Mouse (Mus musculus) forebrain, embryonic 15.5 days (tissue): ENCODE measurements around the gene Mrpl14. TPM values are rescaled to one million over a fixed set of nuclear protein-coding genes. Genes with fewer than 3 reads are reported as not detected.
A peak's percentile ranks its signal among the peaks of the same experiment; 100 is the strongest.

Experiments used
- ATAC-seq: fragments of 200-750 bp; cut with Nextera tagmentation; replicated peaks from 2 replicates; pipeline ENCODE4 v1.8.0; 2017; ENCODE audit warnings: mild to moderate bottlenecking, moderate TSS enrichment, moderate library complexity
- H3K27ac ChIP-seq: fragments of 300-500 bp; sonication (generic); replicated peaks from 2 replicates; pipeline ENCODE4 v1.5.1; 2015; ENCODE audit warnings: mild to moderate bottlenecking, inconsistent platforms
- H3K27me3 ChIP-seq: fragments of 300-500 bp; sonication (generic); 2 replicates; pipeline ENCODE4 v1.6.1; 2015; ENCODE audit warnings: inconsistent platforms
- H3K36me3 ChIP-seq: fragments of 300-500 bp; sonication (generic); 2 replicates; pipeline ENCODE4 v1.6.1; 2015; ENCODE audit warnings: mild to moderate bottlenecking, inconsistent platforms
- H3K4me1 ChIP-seq: fragments of 300-500 bp; sonication (generic); 2 replicates; pipeline ENCODE4 v1.6.1; 2015; ENCODE audit warnings: inconsistent platforms
- H3K4me2 ChIP-seq: fragments of 300-500 bp; sonication (generic); replicated peaks from 2 replicates; pipeline ENCODE4 v1.6.1; 2015; ENCODE audit warnings: mild to moderate bottlenecking, inconsistent platforms
- H3K4me3 ChIP-seq: fragments of 300-500 bp; sonication (generic); 2 replicates; pipeline ENCODE4 v1.5.1; 2015; ENCODE audit warnings: mild to moderate bottlenecking, inconsistent platforms
- H3K9ac ChIP-seq: fragments of 300-500 bp; sonication (generic); replicated peaks from 2 replicates; pipeline ENCODE4 v1.6.1; 2015; ENCODE audit warnings: mild to moderate bottlenecking, inconsistent platforms
- H3K9me3 ChIP-seq: fragments of 300-500 bp; sonication (generic); 2 replicates; pipeline ENCODE4 v1.6.1; 2016; ENCODE audit warnings: inconsistent platforms
- WGBS: fragments of 180-500 bp; shearing (Covaris S2); methylation state at CpG from one replicate; pipeline ENCODE4 v1.1.7; 2015; ENCODE audit warnings: mixed read lengths; 5-methylcytosine and 5-hydroxymethylcytosine counted together
- polyA plus RNA-seq: library from polyadenylated mRNA; unstranded; fragments of >200 nt; fragmentation: Nextera tagmentation; extraction: Ambion mirVana; gene quantifications from 2 replicates; pipeline ENCODE4 v1.2.1, GENCODE M21; 2015

Gene Mrpl14
- polyA plus RNA-seq: 122 and 125 TPM in 2 replicates

GRCm38 (mm10) chr17:45686093-45686619 lies at the start of gene Mrpl14:
Mrpl14 (plus strand) TSS chr17:45686322.
- no peaks in the 10 kb centered on the region for H3K27me3 ChIP-seq
- H3K9ac ChIP-seq: peak within 1 kb of the TSS; percentile 95
- under 1% methylated on average over 18 of the region's 50 CpGs for WGBS
- H3K27ac ChIP-seq: peak within 1 kb of the TSS; percentile 93
- peak; percentile 90 for ATAC-seq
- H3K36me3 ChIP-seq: no peaks in the 10 kb centered on the region
- H3K4me3 ChIP-seq: peak within 1 kb of the TSS; percentile 100
- H3K4me1 ChIP-seq: peaks cover 41% of the 10 kb centered on the region
- H3K9me3 ChIP-seq: no peaks in the 10 kb centered on the region
- H3K4me2 ChIP-seq: peak within 1 kb of the TSS; percentile 75

- Histone ChIP-seq H3K36me3 (no peaks in the 10 kb centered on the region), H3K4me1 (no peaks in the 10 kb centered on the region), H3K27ac (no peak overlapping the region), H3K9me3 (no peaks in the 10 kb centered on the region), H3K4me3 (no peak overlapping the region), H3K9ac (no peak overlapping the region), H3K27me3 (no peaks in the 10 kb centered on the region), H3K4me2 (no peak overlapping the region)
- 81% methylated on average over 16 of the region's 16 CpGs for WGBS
- ATAC-seq: no peak
These were observed 47.4 kb upstream of the Mrpl14 start for GRCm38 (mm10) chr17:45638596-45639295.

GRCm38 (mm10) chr17:45641981-45642380 lies 44.1 kb upstream of the Mrpl14 start:
- WGBS: 90% methylated on average over 8 of the region's 8 CpGs
- no peak overlapping the region for H3K9ac ChIP-seq
- no peak for ATAC-seq

DNA sequence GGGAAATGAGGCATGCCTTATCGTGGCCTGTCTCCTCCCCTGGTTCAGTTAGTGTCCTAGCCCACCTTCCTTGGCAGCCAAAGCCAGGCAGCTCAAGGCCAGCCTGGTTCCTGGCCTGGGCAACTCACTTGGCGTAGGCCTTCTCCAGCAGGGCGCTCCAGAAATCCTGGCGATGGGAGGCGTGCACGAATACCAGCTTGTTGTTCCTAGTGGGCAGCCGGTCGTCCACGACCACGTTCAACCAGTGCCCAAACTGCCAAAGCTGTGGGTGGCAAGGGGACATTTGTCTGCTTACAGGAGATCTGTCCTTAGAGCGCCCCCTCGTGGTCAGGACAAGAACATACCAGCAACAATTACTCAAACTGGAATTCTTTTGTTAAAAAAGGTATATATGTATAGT lies 43.4 kb upstream of the Mrpl14 start:
- no peaks in the 10 kb centered on the region for H3K4me1 ChIP-seq
- H3K9me3 ChIP-seq: no peaks in the 10 kb centered on the region
- H3K4me3 ChIP-seq: no peak overlapping the region
- H3K27ac ChIP-seq: no peak overlapping the region
- WGBS: 20% methylated on average over 12 of the region's 12 CpGs
- no peak for ATAC-seq
- no peaks in the 10 kb centered on the region for H3K36me3 ChIP-seq
- H3K27me3 ChIP-seq: no peaks in the 10 kb centered on the region
- H3K4me2 ChIP-seq: no peak overlapping the region
- no peak overlapping the region for H3K9ac ChIP-seq

More at GRCm38 (mm10) chr17:45641981-45642380, 44.1 kb upstream of the Mrpl14 start:
- H3K36me3 ChIP-seq: no peaks in the 10 kb centered on the region
- no peaks in the 10 kb centered on the region for H3K4me1 ChIP-seq
- H3K4me3 ChIP-seq: no peak overlapping the region
- no peak overlapping the region for H3K4me2 ChIP-seq
- H3K27ac ChIP-seq: no peak overlapping the region
- H3K27me3 ChIP-seq: no peaks in the 10 kb centered on the region
- H3K9me3 ChIP-seq: no peaks in the 10 kb centered on the region

DNA sequence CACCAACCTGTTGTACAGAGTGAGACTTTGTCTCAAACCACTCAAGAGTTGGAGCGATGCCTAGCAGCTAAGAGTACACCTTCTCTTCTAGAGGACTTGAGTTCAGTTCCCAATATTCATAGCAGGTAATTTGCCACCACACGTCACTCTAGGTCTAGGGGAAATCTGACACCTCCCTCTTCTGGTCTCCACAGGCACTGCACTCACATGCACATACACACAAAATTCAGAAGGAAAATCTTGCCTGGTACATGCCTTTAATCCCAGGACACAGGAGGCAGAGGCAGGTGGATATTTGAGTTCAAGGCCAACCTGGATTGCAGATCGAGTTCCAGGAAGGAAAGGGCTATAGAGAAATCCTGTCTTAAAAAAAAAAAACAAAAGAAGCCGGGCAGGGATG lies 41.9 kb upstream of the Mrpl14 start:
- 94% methylated on average over 4 of the region's 4 CpGs for WGBS

DNA sequence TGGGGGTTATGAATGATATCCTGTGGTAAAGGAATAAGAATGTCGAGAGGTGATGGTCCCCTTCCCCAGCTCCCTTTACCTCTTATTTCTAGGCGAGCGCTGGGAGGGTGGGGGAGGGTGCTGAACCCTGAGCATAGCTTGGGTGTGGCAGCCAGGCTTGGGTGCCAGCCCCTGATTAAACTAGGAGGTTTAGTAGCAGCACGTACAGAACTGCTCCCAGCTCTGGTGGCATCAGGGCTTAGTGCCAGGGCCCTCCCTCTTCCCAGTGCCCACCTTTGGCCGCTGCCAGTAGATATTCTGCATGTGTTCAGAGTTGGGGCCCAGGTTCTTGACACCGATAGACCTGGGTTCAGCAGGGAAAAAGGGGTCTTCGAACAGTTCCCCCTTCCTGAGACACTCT lies 32.9 kb upstream of the Mrpl14 start:
- ATAC-seq: no peak
- no peaks in the 10 kb centered on the region for H3K36me3 ChIP-seq
- no peak overlapping the region for H3K27ac ChIP-seq
- H3K9ac ChIP-seq: no peak overlapping the region
- H3K27me3 ChIP-seq: no peaks in the 10 kb centered on the region
- no peak overlapping the region for H3K4me2 ChIP-seq
- 72% methylated on average over 7 of the region's 7 CpGs for WGBS
- no peak overlapping the region for H3K4me3 ChIP-seq
- no peaks in the 10 kb centered on the region for H3K4me1 ChIP-seq
- no peaks in the 10 kb centered on the region for H3K9me3 ChIP-seq

More for the DNA sequence above, 41.9 kb upstream of the Mrpl14 start:
- Histone ChIP-seq H3K9ac (no peak overlapping the region), H3K36me3 (no peaks in the 10 kb centered on the region), H3K9me3 (no peaks in the 10 kb centered on the region), H3K4me1 (no peaks in the 10 kb centered on the region), H3K4me2 (no peak overlapping the region), H3K4me3 (no peak overlapping the region), H3K27me3 (no peaks in the 10 kb centered on the region), H3K27ac (no peak overlapping the region)
- ATAC-seq: no peak

DNA sequence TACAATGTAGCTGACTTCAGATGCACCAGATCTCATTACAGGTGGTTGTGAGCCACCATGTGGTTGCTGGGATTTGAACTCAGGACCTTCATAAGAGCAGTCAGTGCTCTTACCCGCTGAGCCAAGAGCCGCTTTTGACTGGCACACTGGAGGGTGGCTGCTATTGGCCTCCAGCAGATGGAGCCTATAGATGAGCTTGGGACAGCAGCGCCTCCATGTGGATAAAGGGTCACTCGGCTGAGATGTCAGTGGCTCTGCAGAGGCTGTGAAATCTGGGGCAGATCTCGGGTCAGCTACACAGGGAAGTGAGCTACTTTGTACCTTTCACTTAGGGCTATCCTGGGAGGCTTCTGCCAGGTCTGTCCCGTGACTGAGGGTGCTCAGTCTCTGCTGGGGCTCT lies 30.3 kb upstream of the Mrpl14 start:
- H3K27ac ChIP-seq: no peak overlapping the region
- H3K4me2 ChIP-seq: no peak overlapping the region
- H3K9me3 ChIP-seq: no peaks in the 10 kb centered on the region
- ATAC-seq: no peak
- H3K36me3 ChIP-seq: peaks cover 7% of the 10 kb centered on the region; the same call in 1 of the 2 replicates
- H3K4me3 ChIP-seq: no peak overlapping the region
- 27% methylated on average over 6 of the region's 6 CpGs for WGBS
- H3K4me1 ChIP-seq: no peaks in the 10 kb centered on the region
- H3K9ac ChIP-seq: no peak overlapping the region
- no peaks in the 10 kb centered on the region for H3K27me3 ChIP-seq

DNA sequence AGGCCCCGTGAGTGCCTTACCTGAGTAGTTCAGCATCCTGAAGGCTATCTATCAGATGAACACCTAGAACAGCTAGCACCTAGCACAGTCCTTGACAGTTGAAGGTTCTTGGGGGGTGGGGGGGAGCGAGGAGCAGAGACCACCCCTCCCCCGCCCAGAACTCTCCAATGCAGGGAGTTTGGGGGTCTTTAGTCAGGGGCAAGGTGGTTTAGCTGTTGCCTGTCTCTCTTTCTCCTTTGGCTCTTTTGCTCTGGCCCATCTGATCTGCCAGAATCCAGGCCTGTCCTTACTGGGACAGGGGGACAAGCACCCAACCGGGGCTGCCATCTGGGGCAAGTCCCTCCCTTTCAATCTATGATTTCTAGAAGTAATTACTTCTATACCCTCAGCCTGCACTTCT lies 26.9 kb upstream of the Mrpl14 start, which contains the start of gene Capn11:
Gene Capn11, minus strand, starts transcription at position 101 of the 400 bp plus-strand sequence.
- WGBS: 91% methylated on average over 4 of the region's 4 CpGs
- Histone ChIP-seq H3K36me3 (peaks cover 31% of the 10 kb centered on the region), H3K9ac (no peak within 1 kb of the TSS), H3K27me3 (no peaks in the 10 kb centered on the region), H3K9me3 (no peaks in the 10 kb centered on the region), H3K27ac (no peak within 1 kb of the TSS), H3K4me3 (no peak within 1 kb of the TSS), H3K4me2 (no peak within 1 kb of the TSS), H3K4me1 (peaks cover 3% of the 10 kb centered on the region)
- no peak for ATAC-seq

- Histone ChIP-seq H3K9me3 (no peaks in the 10 kb centered on the region), H3K27ac (no peak overlapping the region), H3K27me3 (no peaks in the 10 kb centered on the region), H3K4me3 (no peak overlapping the region), H3K9ac (no peak overlapping the region), H3K36me3 (peaks cover 67% of the 10 kb centered on the region), H3K4me1 (peaks cover 3% of the 10 kb centered on the region), H3K4me2 (0 out of 2 replicates have a peak overlapping the region, but pooled peaks have one; percentile 13)
- peak; percentile 57 for ATAC-seq
- 24% methylated on average over 27 of the region's 27 CpGs for WGBS
These were observed 22.8 kb upstream of the Mrpl14 start for GRCm38 (mm10) chr17:45663106-45663919.

GRCm38 (mm10) chr17:45664608-45665007 lies 21.5 kb upstream of the Mrpl14 start:
- no peak for ATAC-seq
- no peak overlapping the region for H3K27ac ChIP-seq
- peaks cover 79% of the 10 kb centered on the region for H3K36me3 ChIP-seq
- WGBS: 92% methylated on average over 13 of the region's 13 CpGs
- H3K4me1 ChIP-seq: peaks cover 3% of the 10 kb centered on the region
- H3K9ac ChIP-seq: no peak overlapping the region
- H3K4me3 ChIP-seq: no peak overlapping the region
- H3K4me2 ChIP-seq: no peak overlapping the region
- no peaks in the 10 kb centered on the region for H3K9me3 ChIP-seq
- no peaks in the 10 kb centered on the region for H3K27me3 ChIP-seq

GRCm38 (mm10) chr17:45666091-45666490 lies 20.0 kb upstream of the Mrpl14 start:
- ATAC-seq: no peak
- Histone ChIP-seq H3K9ac (no peak overlapping the region), H3K4me1 (peaks cover 3% of the 10 kb centered on the region), H3K27ac (no peak overlapping the region), H3K9me3 (no peaks in the 10 kb centered on the region), H3K4me3 (no peak overlapping the region), H3K4me2 (no peak overlapping the region), H3K36me3 (peaks cover 83% of the 10 kb centered on the region), H3K27me3 (no peaks in the 10 kb centered on the region)
- 74% methylated on average over 11 of the region's 11 CpGs for WGBS

- Histone ChIP-seq H3K4me2 (no peak overlapping the region), H3K36me3 (peaks cover 82% of the 10 kb centered on the region), H3K27me3 (no peaks in the 10 kb centered on the region), H3K4me3 (no peak overlapping the region), H3K9ac (no peak overlapping the region), H3K9me3 (no peaks in the 10 kb centered on the region), H3K4me1 (peaks cover 3% of the 10 kb centered on the region), H3K27ac (no peak overlapping the region)
- no peak for ATAC-seq
- WGBS: 83% methylated on average over 9 of the region's 10 CpGs
These were observed 18.6 kb upstream of the Mrpl14 start for GRCm38 (mm10) chr17:45667481-45667880.
